Mouse (Mus musculus): ENCODE measurements around the gene Nisch. TPM values are rescaled to one million over a fixed set of nuclear protein-coding genes. Genes with fewer than 3 reads are reported as not detected.
A peak's percentile ranks its signal among the peaks of the same experiment; 100 is the strongest.

Nisch gene
- total RNA-seq, 2 experiments from 2014 or later = 185 to 197 TPM

GRCm38 (mm10) chr14:31228234-31228633 lies 11.5 kb upstream of the Nisch start:
- intact Hi-C loops (cut with DNase I) = no loop called here
- DNase-seq = peak in 1 of 2 experiments; percentile 15

DNA sequence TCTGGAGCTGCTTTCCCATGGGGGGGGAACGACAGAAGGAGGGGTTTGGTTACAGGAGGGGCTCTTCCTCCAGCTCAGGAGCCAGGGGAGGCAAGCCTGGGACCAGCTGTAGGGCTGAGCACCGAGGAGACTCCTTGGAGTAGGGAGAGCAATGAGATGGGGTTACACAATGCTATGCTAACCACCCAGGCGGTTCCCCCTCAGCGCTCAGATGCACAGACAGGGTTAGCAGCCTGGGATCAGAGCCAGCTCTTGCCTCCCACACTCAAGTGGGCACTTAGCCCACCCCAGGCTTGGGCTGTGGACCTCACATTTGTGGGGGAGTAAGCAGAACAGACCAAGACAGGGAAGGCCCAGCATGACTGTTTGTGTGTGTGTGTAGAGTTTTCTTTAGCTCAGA lies 10.2 kb upstream of the Nisch start:
- intact Hi-C loops (cut with DNase I) = no loop called here
- DNase-seq = peak; percentile 57 to 67

DNA sequence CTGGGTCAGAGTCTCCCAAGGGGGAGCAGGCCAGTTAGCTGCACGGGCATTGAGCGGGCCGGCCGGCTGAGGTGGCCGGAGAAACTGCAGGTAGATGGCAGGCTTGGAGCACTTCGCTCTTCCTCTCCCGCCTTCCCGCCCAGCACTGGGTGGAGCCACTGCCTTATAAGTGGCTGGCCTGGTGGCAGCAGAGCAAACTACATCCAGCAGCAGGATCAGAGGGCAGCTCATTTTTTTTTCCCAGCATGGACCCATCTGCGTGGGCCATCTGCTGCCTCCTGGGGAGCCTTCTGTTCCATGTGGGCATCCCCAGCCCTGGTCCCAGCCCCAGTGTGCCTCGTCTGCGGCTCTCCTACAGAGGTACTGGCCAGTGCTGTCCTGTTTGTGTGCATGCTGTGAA lies 920 bp upstream of the Nisch start, which contains the start of gene Sema3g:
TSS of gene Sema3g (plus strand) at position 195 of the 400 bp plus-strand sequence.
- peak; percentile 68 to 71 for DNase-seq

GRCm38 (mm10) chr14:31215157-31216002 lies 1.4 kb downstream of the Nisch start:
- intact Hi-C loops (cut with DNase I) = loop anchor here (1.0 to 5.0 kb wide), 2 partner anchors 18 to 37 kb away; partner anchors contain the start of genes Bap1 and Phf7
- DNase-seq = peak; percentile 67 to 83

More for the DNA sequence above, 920 bp upstream of the Nisch start, which contains the start of gene Sema3g:
- intact Hi-C loops (cut with DNase I) = loop anchor here (5.0 kb wide), 1 partner anchor 35 kb away; the partner anchor contains the start of genes Bap1 and Phf7

DNA sequence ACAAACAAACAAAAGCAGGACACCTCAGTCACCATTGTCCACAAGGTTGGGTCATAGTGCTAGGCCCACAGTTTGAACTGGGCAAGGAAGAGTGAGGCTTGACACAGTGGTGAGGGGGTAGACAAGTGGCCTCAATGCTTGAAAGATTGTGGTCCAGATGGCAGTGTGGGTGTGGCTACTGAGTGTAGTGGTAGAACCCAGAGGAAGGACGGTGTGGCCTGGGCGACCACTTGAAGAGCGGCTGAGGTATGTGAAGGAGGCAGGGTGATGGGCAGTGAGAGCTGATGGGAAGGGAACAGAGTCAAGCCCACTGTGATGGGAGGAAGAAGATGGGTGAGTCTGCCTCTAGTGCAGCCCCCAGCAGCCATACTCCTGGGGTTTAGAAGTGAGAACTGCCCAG lies 2.1 kb downstream of the Nisch start:
- intact Hi-C loops (cut with DNase I) = loop anchor here (1.0 to 5.0 kb wide), 2 partner anchors 19 to 38 kb away; partner anchors contain the start of genes Bap1 and Phf7
- no peak for DNase-seq

GRCm38 (mm10) chr14:31213868-31214267 lies 2.9 kb downstream of the Nisch start:
- DNase-seq = no peak
- intact Hi-C loops (cut with DNase I) = no loop called here

DNA sequence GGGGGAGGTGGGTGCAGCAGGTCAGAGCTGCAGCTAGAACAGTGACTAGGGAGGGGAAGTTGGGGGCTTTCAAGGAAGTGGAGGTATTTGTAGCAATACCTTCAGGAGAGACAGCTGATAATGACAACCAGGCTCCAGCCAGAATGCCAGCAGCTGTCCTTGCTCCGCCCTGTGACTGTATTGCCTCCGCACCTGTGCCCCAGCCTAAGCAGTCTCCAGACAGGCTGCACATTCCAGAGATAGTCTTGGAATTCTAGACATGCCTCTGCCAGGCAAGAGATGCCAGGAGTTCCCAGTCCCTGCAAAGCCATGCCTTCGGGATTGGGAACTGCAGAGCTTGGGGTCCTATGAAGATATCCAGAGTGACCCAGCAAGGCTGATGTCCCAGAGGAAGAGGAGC lies 4.2 kb downstream of the Nisch start:
- DNase-seq = no peak
- intact Hi-C loops (cut with DNase I) = no loop called here

DNA sequence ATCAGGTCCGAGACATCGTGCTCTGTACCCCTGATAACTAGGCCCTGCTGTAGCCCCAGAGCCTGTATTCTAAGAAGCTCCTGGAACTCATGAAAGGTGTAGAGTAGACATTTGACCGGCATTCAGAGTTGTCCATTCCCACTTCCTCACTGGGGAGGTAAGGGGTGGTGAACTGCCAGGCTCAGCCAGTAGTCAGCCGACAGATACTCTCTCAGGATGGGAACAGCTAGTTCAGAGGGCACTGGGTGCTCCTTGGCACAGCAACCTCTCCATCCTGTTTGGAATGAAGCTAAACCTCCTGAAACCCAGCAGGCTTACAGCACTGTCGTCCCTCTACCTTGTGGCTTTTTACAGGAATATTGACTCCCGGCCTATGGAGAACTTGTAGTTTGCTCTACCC lies 4.9 kb downstream of the Nisch start:
- intact Hi-C loops (cut with DNase I) = no loop called here

GRCm38 (mm10) chr14:31209133-31209557 lies 7.6 kb downstream of the Nisch start:
- intact Hi-C loops (cut with DNase I) = loop anchor here (5.0 kb wide), 1 partner anchor 128 kb away; the partner anchor contains the start of gene Capn7
- peak; percentile 56 to 67 for DNase-seq

More for the DNA sequence above, 4.9 kb downstream of the Nisch start:
- no peak for DNase-seq

GRCm38 (mm10) chr14:31208084-31208483 lies 8.7 kb downstream of the Nisch start, which contains the start of gene Tnnc1:
Gene Tnnc1 (plus strand): TSS chr14:31208312.
- peak; percentile 57 to 71 for DNase-seq
- intact Hi-C loops (cut with DNase I) = loop anchor here (5.0 kb wide), 1 partner anchor 129 kb away; the partner anchor contains the start of gene Capn7

- no peak for DNase-seq
- intact Hi-C loops (cut with DNase I) = loop anchor here (5.0 kb wide), 1 partner anchor 130 kb away; the partner anchor contains the start of gene Capn7
Observed at GRCm38 (mm10) chr14:31207070-31207830, 9.5 kb downstream of the Nisch start.

GRCm38 (mm10) chr14:31206472-31206981 lies 10.2 kb downstream of the Nisch start:
- intact Hi-C loops (cut with DNase I) = loop anchor here (5.0 kb wide), 1 partner anchor 131 kb away; the partner anchor contains the start of gene Capn7
- peak; percentile 97 to 98 for DNase-seq

DNA sequence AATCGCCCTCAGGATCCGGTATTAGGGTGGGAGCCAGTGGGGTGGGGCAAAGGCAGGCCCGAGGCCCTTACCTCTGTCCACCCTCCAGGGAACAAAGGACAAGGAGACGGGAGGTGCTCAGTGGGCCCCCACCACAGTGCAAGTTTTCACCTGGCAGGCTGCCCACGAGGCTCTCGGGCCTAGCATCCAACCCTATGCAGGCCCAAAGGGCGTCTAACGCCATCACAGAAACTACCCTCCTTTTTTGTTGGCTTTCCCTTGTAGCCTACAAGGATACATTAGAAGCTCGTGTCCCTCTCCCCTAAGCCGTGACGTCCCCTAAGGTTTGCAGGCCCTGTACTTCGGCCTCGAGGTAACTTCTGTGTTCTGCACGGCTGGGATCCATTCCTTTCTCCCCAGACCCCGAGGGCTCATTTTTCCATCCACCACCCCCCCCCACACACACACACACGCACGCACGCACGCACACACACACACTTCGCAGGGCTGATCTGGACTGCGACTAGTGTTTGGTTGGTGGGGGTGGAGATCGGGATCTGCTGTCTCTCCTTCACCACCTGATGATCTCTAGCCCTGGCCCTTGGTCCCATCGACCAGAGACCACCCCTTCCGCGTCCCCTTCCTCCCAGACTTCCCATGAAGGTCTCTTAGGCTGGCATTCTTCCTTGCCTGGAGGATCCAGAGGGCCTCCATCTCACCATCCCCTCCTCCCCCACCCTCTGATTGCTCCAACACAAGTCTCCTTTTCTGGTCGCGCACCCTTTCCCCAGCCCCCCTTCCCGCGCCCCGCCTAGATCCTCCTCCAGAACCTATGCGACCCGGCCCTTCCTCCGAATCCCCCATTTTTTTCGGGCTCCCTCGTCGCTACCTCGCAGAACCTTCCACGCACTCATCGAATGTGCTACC lies 10.9 kb downstream of the Nisch start:
- intact Hi-C loops (cut with DNase I) = loop anchor here (5.0 kb wide), 1 partner anchor 131 kb away; the partner anchor contains the start of gene Capn7
- DNase-seq = peak; percentile 69 to 70

GRCm38 (mm10) chr14:31205244-31205561 lies 11.5 kb downstream of the Nisch start:
- intact Hi-C loops (cut with DNase I) = loop anchor here (5.0 kb wide), 1 partner anchor 132 kb away; the partner anchor contains the start of gene Capn7
- DNase-seq = no peak

- intact Hi-C loops (cut with DNase I) = loop anchor here (5.0 kb wide), 1 partner anchor 132 kb away; the partner anchor contains the start of gene Capn7
- no peak for DNase-seq
Observed at GRCm38 (mm10) chr14:31204844-31205243, 11.9 kb downstream of the Nisch start.

GRCm38 (mm10) chr14:31200038-31200437 lies 16.7 kb downstream of the Nisch start:
- no peak for DNase-seq
- intact Hi-C loops (cut with DNase I) = no loop called here

DNA sequence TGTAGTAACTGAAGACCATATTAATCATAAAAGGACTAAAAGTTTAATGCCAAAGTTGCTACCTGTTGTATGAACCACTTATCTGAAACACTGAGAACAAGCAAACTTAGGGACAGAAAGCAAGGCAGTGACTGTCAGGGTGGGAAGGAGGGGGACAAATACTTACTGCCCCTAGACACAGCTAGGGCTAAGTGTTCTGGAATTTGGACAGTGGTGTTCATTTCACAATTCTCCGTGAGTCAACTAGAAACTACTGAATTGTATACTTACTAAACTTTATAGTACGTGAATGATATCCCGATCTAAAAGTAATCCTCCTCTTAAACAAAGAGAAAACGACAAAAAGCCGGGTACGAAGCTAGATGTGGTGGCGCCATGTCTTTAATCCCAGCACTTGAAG lies 17.1 kb downstream of the Nisch start:
- intact Hi-C loops (cut with DNase I) = no loop called here
- DNase-seq = no peak

GRCm38 (mm10) chr14:31197547-31198516 lies 18.9 kb downstream of the Nisch start:
- peak in 1 of 2 experiments; percentile 56 for DNase-seq
- intact Hi-C loops (cut with DNase I) = no loop called here

Measured in heart, postnatal 14 days (tissue).